Mouse (Mus musculus) neural tube, embryonic 12.5 days (tissue): Measurements from ENCODE around the gene Sdr16c6. TPM values are rescaled to one million over a fixed set of nuclear protein-coding genes. Genes with fewer than 3 reads are reported as not detected.

Experiments
- ATAC-seq: fragments of 200-750 bp; cut with Nextera tagmentation; 2 replicates; pipeline ENCODE4 v1.8.0; 2017; ENCODE audit warnings: low read depth, mild to moderate bottlenecking, moderate TSS enrichment, moderate library complexity; ENCODE audit not compliant: low FRiP score
- H3K27ac ChIP-seq: fragments of 300-500 bp; sonication (generic); 2 replicates; pipeline ENCODE4 v1.5.1; 2016
- H3K27me3 ChIP-seq: fragments of 300-500 bp; sonication (generic); replicated peaks from 2 replicates; pipeline ENCODE4 v1.6.1; 2016; ENCODE audit warnings: mild to moderate bottlenecking
- H3K36me3 ChIP-seq: fragments of 300-500 bp; sonication (generic); 2 replicates; pipeline ENCODE4 v1.6.1; 2016; ENCODE audit warnings: mild to moderate bottlenecking
- H3K4me1 ChIP-seq: fragments of 300-500 bp; sonication (generic); 2 replicates; pipeline ENCODE4 v1.6.1; 2016
- H3K4me2 ChIP-seq: fragments of 300-500 bp; sonication (generic); replicated peaks from 2 replicates; pipeline ENCODE4 v1.6.1; 2016; ENCODE audit warnings: mild to moderate bottlenecking
- H3K4me3 ChIP-seq: fragments of 300-500 bp; sonication (generic); 2 replicates; pipeline ENCODE4 v1.5.1; 2016
- H3K9ac ChIP-seq: fragments of 300-500 bp; sonication (generic); 2 replicates; pipeline ENCODE4 v1.6.1; 2016; ENCODE audit warnings: mild to moderate bottlenecking
- H3K9me3 ChIP-seq: fragments of 300-500 bp; sonication (generic); 2 replicates; pipeline ENCODE4 v1.6.1; 2016; ENCODE audit warnings: mild to moderate bottlenecking
- WGBS: fragments of 180-500 bp; shearing (Covaris S2); methylation state at CpG from one replicate; pipeline ENCODE4 v1.1.7; 2016; 5-methylcytosine and 5-hydroxymethylcytosine counted together
- polyA plus RNA-seq: library from polyadenylated mRNA; unstranded; fragments of >200 nt; fragmentation: Nextera tagmentation; extraction: Ambion mirVana; gene quantifications from 2 replicates; pipeline ENCODE4 v1.2.1, GENCODE M21; 2016

The Sdr16c6 gene
- not detected in 2 replicates for polyA plus RNA-seq

DNA sequence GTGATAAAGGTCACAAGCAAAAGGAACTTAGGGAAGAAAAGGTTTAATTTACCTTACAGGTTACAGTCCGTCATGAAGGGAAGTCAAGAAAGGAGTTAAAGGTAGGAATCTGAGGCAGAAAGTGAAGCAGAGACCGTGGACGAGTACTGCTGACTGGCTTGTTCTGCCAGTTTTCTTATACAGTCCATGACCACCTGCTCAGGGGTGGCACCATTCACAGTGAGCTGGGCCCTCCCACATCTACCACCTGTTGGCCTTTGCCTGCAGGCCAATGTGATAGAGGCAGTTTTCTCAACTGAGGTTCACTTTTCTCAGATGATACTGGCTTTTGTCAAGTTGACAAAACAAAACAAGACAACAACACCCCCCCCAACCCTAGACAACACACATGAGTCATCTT, at the start of gene Sdr16c6:
TSS of gene Sdr16c6 (minus strand) at position 151 of the 400 bp plus-strand sequence.
- Histone ChIP-seq H3K4me1 (no peaks in the 10 kb centered on the region), H3K27ac (no peak within 1 kb of the TSS), H3K36me3 (no peaks in the 10 kb centered on the region), H3K4me3 (no peak within 1 kb of the TSS), H3K27me3 (no peaks in the 10 kb centered on the region), H3K9ac (no peak within 1 kb of the TSS), H3K9me3 (no peaks in the 10 kb centered on the region), H3K4me2 (no peak within 1 kb of the TSS)
- WGBS = 78% methylated on average over 3 of the region's 3 CpGs
- ATAC-seq = no peak

DNA sequence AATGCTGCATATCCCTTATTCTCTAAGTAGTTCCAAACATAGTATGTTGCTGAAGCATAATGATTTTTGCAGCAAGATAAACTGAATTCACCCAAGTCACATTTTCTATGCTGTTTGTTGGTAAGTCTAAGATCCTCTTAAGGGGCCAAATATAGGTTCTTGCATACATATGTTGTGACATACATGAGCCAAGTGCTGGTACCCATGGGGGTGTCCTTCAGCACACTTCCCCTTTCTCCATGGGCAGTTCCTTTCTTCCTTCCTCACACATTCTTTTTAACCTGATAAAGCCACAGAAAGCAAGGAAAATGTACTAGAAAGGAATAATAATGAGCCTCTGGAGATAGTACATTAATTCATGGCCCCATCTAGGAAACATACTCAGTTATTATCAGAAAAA, 2.9 kb upstream of the Sdr16c6 start:
- Histone ChIP-seq H3K4me3 (no peak overlapping the region), H3K4me1 (no peaks in the 10 kb centered on the region), H3K9me3 (no peaks in the 10 kb centered on the region), H3K36me3 (no peaks in the 10 kb centered on the region), H3K9ac (no peak overlapping the region), H3K27me3 (no peaks in the 10 kb centered on the region), H3K27ac (no peak overlapping the region), H3K4me2 (no peak overlapping the region)
- ATAC-seq = no peak

DNA sequence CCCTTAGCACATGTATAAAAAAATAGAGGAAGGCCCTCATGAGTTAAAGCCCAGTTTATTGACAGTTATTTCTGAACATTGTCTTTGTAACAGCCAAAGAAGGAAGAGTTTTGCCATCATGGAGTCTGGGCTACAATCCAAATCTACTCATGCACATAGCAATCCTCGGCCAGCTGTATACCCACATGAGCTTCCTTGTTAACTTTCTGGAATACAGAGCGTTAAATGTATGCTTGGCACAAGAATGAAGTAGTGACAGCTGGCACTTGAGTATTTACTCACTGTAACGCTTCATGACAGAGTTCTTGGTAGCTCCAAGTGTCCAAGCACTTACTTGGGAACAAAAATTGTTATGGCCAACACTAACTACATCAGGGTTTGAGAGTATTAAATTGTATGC, 1.8 kb upstream of the Sdr16c6 start:
- no peak overlapping the region for H3K27ac ChIP-seq
- H3K36me3 ChIP-seq = no peaks in the 10 kb centered on the region
- no peak for ATAC-seq
- 84% methylated on average over 3 of the region's 3 CpGs for WGBS
- no peak overlapping the region for H3K4me2 ChIP-seq
- H3K9me3 ChIP-seq = no peaks in the 10 kb centered on the region
- no peak overlapping the region for H3K4me3 ChIP-seq
- no peaks in the 10 kb centered on the region for H3K27me3 ChIP-seq
- H3K4me1 ChIP-seq = no peaks in the 10 kb centered on the region
- H3K9ac ChIP-seq = no peak overlapping the region

DNA sequence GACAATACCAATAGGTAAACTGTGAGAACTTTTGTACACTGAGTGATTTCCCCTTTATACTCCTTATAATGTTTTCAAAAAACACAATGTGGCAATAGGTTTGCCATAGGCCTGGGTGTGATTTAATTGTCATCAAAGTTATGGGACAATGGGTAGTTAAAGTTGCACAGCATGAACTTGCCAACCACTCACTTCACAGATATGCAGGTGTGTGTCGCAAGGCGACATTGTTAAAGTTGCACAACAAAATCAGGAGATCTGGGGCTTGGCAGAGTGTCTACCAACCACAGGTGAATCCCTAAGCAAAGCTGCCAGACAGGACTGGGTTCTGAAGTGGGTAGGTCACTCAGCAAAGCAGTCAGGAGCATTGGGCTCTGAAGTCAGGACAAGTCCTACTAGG, 1.3 kb downstream of the Sdr16c6 start:
- ATAC-seq = no peak
- no peak overlapping the region for H3K4me3 ChIP-seq
- H3K27me3 ChIP-seq = no peaks in the 10 kb centered on the region
- H3K4me1 ChIP-seq = no peaks in the 10 kb centered on the region
- no peaks in the 10 kb centered on the region for H3K36me3 ChIP-seq
- H3K9ac ChIP-seq = no peak overlapping the region
- H3K27ac ChIP-seq = no peak overlapping the region
- no peak overlapping the region for H3K4me2 ChIP-seq
- 90% methylated on average over 2 of the region's 2 CpGs for WGBS
- H3K9me3 ChIP-seq = no peaks in the 10 kb centered on the region

Other genes with a start within 250 kb of the Sdr16c6 start
- 594 and 636 TPM in 2 replicates for gene Gm11808, start 103.9 kb downstream of the Sdr16c6 start, polyA plus RNA-seq